Mouse (Mus musculus): ENCODE data around the gene Spr.
"Not testable (repeated sequence)": the region's sequence is repeated elsewhere in the genome, so short reads cannot be mapped to it uniquely, and the experiment has no call there.

The Spr gene

GRCm38 (mm10) chr6:85137217-85138035 is at the start of gene Spr:
Gene Spr, minus strand, starts transcription at chr6:85137766.
- in situ Hi-C loops (cut with MboI) = no loop called here

DNA sequence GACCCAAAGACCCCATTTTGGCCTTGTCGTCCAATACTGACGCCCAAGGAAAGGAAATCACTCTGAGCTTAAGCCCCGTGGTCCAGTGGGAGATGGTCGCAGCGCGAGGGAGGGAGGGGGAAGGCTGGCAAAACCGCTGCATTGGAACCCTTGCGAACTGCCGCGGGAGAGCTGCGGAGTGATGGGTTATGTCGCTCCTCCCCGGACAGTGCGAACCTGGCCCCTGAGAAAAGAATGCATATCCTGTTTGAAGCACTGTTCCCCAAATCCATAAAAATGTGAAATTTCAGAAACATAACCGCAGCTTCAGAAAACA is 49.1 kb upstream of the Spr start:
- in situ Hi-C loops (cut with MboI) = no loop called here

DNA sequence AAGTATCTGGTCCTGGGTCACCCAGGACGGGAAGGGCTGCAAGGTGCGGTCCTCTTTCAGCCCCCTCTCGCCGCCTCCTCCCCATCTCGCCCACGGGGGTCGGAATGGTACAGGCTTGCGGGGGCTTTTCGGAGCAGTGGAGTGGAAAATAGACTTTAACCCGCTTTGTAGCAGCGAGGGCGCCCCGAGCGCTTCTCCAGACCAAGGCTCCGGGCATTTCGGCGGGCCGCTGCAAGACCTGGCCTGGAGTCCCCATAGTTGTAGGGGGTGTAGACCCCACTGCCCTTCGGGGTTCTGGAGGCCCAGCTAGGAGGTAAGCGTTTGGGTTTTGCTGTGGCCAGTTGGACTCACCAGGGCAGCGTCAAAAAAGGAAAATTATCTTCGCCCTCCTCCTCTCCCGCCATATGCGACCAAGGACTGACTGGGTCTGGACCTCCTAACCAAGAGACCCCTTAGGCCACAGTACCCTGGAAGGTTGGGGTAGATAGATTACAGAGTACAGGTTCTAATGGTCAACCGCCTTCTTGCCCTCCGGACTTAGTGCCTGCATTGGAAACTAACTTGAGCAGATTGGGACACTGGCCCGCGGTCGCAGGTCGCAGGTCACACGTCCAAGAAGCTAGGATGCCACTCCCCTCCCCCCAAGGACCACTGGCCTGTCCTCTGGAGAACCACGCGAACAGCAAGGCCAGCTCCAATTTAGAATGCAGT is 48.6 kb upstream of the Spr start:
- in situ Hi-C loops (cut with MboI) = no loop called here

DNA sequence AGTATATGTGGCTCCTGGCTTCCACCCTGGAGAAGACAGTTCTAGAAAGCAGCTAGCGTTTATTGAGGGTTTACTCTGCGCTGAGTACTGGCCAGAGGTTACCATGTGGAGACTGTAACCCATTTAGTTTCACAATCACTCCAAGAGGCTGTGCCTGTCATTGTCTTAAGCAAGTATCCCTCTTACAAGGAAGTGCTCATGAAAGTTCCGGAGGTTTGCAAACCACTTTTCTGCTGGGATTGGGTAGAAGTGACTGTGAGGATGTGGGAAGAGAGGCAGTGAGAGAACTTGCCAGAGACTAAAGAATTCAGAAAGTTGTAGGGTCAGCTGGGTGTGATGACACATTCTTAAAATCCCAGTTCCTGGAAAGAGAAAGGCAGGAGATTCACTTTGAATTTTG is 46.4 kb upstream of the Spr start:
- in situ Hi-C loops (cut with MboI) = no loop called here

DNA sequence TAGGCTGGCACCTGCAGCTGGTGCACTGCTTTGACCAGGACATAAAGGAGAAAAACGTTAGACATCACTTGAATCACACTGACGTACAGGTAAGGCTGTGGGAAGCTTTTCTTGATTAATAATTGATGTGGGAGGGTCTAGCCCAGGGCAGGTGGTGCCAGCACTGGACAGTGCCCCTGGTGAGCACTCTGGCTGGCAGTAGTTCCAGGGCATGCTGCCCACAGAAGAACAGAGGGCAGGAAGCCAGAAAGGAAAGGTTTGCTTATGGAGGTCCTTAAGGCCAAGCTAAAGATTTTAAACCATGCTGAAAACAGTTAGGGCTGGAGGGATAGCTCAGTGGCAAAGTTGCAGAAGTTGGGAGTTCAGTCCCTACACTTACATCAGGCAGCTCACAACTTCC is 42.5 kb upstream of the Spr start:
- in situ Hi-C loops (cut with MboI) = no loop called here

DNA sequence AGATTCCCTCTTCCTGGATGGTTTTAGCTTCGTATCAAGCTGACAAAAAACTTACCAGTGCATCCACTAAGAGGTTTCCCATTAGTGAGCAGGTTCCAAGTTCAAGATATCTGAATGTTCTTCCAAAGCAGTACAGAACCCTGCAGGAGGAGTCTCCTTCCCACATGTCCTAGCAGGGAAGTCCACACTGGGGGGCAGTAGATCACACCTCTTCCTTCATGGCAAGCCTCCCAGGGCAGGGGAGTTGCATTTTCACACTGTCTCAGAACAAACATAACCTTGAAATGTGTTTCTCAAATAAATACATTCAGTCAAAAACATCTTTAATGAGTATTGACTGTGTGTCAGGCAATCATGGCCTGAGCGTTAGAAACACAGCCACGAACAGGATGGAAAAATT is 42.0 kb upstream of the Spr start:
- in situ Hi-C loops (cut with MboI) = no loop called here

GRCm38 (mm10) chr6:85165440-85165921 is 27.9 kb upstream of the Spr start:
- in situ Hi-C loops (cut with MboI) = no loop called here

GRCm38 (mm10) chr6:85160201-85160923 is 22.8 kb upstream of the Spr start:
- in situ Hi-C loops (cut with MboI) = no loop called here

GRCm38 (mm10) chr6:85159092-85159760 is 21.7 kb upstream of the Spr start:
- in situ Hi-C loops (cut with MboI) = not testable (repeated sequence)

- in situ Hi-C loops (cut with MboI) = not testable (repeated sequence)
These were observed 20.7 kb upstream of the Spr start for GRCm38 (mm10) chr6:85158040-85158804.

DNA sequence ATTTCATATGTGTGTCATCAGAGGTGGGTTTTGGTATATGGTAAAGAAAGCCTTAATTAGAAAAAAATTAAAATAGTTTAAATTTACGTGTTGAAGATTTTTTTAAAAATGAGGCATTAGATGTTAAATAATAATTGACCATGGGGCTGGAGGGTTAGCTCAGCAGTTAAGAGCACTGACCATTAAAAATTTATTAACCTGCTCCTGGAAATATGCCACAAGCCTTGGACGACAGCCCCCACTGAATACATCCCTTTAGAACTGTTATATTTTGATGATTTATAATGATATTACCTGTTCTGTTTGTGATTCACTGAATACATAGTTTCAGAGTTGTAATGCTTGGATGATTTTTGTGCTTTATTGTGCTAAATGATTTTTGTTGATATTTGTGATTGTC is 19.0 kb upstream of the Spr start:
- in situ Hi-C loops (cut with MboI) = not testable (repeated sequence)

GRCm38 (mm10) chr6:85154861-85155528 is 17.4 kb upstream of the Spr start:
- in situ Hi-C loops (cut with MboI) = no loop called here

DNA sequence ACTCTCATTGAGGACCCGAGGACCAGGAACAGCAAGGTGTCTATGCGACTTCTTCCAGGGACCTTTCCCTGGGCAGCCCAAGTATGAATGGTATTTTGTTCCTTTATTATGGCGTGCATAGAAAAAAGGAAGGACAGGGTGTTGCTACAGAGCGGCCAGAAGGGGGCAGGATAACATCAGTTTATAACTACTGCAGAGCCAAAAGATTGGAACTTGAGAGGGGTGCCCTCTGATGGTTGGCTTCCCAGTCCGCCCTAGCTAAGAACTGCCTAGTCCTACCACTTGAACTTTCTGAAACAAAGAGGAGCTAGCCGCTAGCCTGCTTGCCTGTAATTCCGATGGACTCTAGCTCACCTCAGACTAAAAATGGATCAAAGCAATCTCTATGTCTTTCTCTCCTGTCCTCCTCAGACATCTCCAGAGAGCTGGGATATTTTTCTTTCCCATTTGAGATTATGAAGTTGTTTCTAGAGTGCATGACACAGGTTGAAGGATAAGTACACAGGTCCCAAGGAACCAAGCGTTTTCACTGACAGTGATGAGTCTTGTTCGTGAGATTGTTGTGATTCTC is 16.5 kb upstream of the Spr start:
- in situ Hi-C loops (cut with MboI) = no loop called here

- in situ Hi-C loops (cut with MboI) = no loop called here
These were observed 12.8 kb upstream of the Spr start for GRCm38 (mm10) chr6:85150386-85150785.

DNA sequence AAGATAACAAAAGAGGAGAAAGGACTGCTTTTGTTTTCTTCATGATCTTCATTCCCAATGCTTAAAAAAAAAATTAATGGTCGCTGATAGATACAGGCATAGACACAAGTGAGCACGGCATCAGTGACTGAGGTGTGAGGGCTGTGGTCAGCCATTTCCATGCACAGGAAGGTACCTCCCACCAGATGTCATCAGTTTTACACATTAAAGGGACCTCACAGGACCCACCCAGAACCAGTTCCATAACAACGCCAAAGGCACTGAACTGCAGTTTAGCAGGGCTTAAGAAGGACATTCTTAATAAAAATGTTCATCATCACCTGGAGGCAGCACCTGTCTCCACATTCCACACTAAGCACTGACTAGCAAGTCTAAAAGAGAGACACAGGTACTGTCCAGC is 10.1 kb upstream of the Spr start:
- in situ Hi-C loops (cut with MboI) = no loop called here

- in situ Hi-C loops (cut with MboI) = no loop called here
These were observed 6.9 kb upstream of the Spr start for GRCm38 (mm10) chr6:85144466-85144865.

DNA sequence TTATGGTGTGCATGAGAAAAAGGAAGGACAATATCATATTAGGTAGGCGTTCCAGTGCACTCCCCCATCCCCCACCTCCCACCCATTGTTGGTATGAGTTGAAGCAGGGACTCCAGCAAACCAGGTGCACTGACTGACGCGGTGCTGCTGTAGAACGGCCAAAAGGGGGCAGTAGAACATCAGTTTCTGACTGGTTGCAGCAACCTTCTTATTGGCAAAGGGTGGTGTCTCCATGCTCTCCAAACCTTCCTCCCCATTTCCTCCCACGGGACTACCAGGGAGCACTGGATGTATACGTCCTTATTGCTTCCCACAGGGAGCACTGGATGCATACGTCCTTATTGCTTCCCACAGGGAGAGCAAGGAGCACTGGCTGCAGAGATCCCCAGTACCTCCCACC is 3.4 kb upstream of the Spr start:
- in situ Hi-C loops (cut with MboI) = not testable (repeated sequence)

GRCm38 (mm10) chr6:85139534-85139933 is 2.0 kb upstream of the Spr start:
- in situ Hi-C loops (cut with MboI) = no loop called here

GRCm38 (mm10) chr6:85136784-85137183 is 782 bp downstream of the Spr start:
- in situ Hi-C loops (cut with MboI) = not testable (repeated sequence)

GRCm38 (mm10) chr6:85132794-85133193 is 4.8 kb downstream of the Spr start:
- in situ Hi-C loops (cut with MboI) = not testable (repeated sequence)

All from mature B cell (primary cell).